Mouse (Mus musculus) fat pad, adult 2 months (tissue): ENCODE data around the gene St6galnac4.

ENCODE experiments used
- DNase-seq: peaks from one replicate; pipeline ENCODE4 v3.0.0-alpha.2; 2011; ENCODE audit warnings: low read depth, low spot score; ENCODE audit errors: extremely low read depth

Gene St6galnac4

GRCm38 (mm10) chr2:32586871-32587351 is at the start of gene St6galnac4:
TSS of gene St6galnac4 (plus strand) at chr2:32587095.
- no peak for DNase-seq

DNA sequence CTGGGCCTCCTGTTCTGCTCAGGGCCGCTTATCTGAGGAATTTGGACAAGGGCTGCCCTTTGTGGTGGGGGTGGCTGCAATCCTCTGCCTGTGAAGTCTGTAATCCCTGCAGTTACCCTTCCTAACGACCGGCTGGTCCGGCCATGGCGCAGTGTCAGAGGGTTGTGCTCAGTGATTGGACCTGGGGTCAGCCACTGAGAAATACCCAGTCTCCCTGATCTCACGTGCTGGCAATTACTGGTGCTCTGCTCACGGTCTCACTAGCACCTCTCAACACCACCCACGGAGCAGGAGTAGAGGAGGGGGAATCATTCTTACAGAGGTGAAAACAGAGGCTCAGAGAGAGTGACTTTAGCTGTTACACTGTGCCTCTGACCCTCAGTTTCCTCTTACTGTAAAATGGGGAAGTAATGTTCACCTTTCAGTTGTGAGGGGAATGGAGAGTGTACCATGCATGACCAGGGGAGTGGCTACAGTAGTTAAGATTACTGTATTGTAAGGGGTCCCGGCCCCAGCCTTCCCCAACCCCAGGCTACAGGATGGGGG is 49.5 kb upstream of the St6galnac4 start:
- no peak for DNase-seq

- DNase-seq = no peak
Measured at GRCm38 (mm10) chr2:32537941-32538340, 49.0 kb upstream of the St6galnac4 start.

- no peak for DNase-seq
Measured at GRCm38 (mm10) chr2:32538461-32538860, 48.4 kb upstream of the St6galnac4 start.

DNA sequence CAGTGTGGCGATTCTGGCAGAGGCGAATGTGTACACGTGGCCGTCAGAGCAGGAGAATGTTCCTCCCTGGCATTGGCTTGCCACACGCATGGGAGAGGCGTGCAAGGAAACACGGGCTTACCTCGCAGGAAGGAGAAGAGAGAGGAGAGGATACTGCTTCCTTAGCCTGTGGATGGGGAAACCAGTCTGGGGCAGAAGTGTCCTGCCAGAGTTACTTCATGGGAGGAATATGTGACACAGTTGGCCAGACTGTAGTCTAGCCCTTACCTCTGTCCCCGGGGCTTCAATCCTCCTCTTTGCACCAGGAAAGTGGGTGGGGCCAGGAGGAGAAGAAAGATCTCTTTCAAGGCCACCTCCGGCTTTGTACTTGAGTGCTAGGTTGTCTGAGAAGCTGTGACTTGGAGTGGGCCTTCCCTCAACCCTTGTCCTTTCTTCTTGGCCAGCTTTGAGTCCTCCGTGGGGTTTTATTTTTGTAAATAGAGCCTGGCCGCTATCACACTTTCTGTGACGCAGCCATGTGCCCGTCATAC is 47.4 kb upstream of the St6galnac4 start:
- DNase-seq = peak; percentile 67

DNA sequence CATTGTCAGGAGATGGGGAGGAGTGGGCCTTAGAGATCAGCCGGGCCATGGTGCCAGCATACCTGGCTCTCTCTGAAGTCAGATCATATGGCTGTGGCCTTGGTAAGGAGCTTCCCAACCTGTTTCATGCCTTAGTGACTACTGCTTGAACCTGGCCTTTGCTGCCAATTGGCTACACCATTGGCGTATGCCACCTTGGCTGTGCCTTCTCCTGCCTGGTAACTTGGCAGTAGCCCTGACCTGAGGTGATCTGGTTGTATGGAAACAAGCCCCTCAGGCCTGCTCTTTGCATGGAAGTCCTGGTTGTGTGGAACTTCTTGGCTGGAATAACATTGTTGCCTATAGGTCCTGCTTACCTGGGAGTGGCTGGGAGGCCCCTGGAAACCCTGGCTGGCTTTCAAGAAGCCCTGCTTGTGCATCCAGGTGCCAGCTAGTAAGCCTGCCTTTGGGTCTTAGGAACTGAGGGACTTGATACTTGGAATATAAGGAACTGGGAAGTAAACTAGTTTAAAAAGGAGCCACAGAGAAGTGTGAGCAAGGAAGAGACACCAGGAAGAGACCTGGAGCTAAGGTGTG is 45.5 kb upstream of the St6galnac4 start:
- DNase-seq = peak; percentile 86

DNA sequence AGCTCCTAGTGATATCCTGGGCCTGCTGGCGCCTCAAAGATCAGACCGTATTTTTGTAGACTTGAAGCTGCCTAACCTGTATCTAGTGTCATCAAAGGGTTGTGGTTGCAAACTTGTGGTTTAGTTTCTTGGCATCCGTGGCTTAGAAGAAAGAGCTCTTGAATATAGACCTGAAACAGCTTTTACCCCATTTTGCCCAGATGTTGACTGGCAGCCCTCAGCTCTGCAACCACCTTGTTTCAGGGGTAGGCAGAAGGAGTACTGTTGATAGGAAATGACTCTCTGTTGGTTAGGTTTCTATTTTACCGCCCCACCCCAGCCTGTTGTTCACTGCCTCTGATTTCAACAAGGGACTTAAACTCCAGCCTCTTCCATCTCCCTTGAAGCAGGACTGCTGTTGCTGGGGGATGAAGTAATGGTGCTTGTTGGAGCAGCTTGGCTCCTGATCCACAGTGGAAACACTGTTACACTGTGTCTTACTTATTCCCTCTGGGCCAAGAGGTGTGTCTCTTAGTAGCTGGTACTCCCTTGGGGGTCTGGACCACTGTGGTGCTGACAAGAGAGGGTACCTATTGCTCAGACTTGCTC is 44.8 kb upstream of the St6galnac4 start:
- DNase-seq = no peak

DNA sequence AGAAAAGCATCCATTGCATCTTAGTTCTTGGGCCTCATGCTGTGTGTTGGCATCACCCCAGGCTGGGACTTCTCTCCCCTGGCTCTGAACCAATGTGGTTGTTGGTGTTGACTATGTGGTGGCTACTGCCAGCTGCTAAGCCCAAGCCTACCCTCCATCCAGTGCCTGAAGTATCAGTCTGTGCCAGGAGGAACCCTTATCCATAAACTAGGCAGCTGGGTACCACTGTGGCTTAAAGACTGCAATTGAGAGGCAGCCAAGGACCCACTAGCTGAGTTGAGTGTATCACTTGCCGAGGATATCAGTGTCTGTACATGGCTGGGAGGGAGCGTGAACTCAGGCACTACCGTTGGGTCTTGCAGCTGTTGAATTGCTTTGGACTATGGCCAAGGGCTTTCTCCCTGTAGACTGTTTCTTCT is 43.9 kb upstream of the St6galnac4 start:
- no peak for DNase-seq

DNA sequence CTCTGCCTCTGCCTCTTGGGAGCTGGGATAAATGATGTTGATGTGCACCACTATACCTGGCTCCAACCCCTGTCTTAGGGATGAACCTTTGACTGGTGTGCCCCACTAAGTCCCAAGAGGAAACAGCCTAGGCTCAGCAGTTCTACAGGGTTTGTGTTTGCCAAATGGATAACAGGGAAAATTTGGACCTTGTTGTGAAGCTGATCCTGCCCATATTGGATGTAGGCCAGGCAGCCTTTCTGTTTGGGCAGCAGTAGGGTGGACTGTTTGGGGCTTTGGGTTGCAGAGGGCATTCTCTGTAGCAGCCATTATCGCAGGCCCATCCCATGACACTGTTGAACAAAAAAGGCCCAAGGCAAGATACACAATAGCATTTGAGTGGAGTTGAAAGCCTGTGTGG is 39.9 kb upstream of the St6galnac4 start:
- no peak for DNase-seq

DNA sequence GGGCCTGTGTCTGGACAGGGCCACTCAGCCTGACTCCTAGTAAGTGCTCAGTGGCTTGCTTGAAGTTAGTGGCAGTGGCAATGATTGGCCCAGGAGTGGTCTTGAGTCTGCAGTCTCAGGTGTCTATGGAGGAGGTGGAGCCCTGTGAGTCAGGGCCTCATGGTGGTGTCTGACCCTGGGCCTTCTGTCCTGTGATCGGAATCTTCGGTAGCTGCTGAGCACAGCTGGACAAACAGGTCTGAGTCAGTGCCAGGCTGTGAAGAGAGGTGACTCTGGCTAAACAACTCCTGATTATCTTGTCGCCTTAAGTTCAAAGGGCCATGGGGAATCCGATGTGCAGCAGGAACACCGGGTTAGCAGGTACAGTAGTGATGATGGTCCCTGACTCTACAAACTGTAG is 39.5 kb upstream of the St6galnac4 start:
- no peak for DNase-seq

- no peak for DNase-seq
Measured at GRCm38 (mm10) chr2:32547964-32548739, 38.7 kb upstream of the St6galnac4 start.

DNA sequence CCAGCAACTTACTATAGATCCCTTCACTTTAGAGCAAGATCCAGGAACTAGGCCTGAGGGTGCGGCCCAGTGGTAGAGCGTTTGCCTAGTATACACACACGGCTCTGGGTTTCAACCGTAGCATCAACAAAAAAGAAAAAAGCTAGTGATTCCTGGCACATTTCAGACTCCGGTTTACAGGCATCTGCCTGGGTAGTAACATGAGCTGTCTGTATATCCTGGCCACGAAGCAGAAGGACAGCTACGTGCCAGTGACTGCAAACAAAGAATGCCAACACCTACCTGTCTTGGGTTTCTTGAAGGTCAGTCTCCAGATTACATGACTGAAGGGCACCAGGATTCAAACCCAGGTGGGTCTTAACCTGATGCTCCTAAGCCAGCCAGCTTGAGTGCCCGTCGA is 37.7 kb upstream of the St6galnac4 start:
- no peak for DNase-seq

- DNase-seq = no peak
Measured at GRCm38 (mm10) chr2:32549764-32550163, 37.1 kb upstream of the St6galnac4 start.

DNA sequence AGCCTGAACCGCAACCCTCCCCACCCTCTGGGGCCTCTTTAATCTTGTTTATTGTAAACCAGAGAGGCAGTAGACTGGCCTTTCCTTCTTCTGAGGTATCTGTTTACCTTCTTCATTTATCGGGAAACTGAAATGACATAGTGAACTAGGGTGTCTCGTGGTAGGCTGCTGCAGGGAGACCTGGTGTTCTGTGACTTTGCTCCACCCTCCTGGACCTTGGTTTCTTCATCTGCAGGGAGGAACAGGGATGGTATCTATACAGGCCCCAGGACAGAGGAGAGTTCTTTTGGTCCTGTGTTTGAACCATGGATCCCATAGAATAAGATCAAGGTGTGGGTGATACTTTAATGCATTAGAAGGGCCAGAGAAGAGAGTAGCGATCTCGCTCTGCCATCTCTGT is 35.7 kb upstream of the St6galnac4 start:
- DNase-seq = no peak

- DNase-seq = no peak
Measured at GRCm38 (mm10) chr2:32553592-32554148, 33.2 kb upstream of the St6galnac4 start.

- peak; percentile 86 for DNase-seq
Measured at GRCm38 (mm10) chr2:32555484-32555883, 31.4 kb upstream of the St6galnac4 start.

DNA sequence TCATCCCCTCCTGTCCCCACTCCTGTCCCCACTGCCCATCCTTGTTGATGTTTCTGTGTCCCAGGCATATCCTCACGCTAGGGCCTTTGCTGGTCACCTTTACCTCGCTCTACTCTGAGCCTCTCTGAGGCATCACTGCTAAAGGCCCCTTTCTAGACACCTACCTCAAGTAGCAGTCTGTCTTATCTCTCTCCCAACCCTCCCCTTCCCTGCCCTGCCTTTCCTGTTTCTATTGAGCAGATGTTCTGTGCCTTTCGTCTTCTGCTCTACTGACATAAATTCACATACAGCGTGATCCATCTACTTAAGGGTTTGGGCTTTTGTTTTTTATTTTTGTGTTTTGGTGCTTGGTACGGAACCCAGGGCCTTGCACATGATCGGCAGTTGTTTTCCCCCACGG is 30.9 kb upstream of the St6galnac4 start:
- DNase-seq = no peak

DNA sequence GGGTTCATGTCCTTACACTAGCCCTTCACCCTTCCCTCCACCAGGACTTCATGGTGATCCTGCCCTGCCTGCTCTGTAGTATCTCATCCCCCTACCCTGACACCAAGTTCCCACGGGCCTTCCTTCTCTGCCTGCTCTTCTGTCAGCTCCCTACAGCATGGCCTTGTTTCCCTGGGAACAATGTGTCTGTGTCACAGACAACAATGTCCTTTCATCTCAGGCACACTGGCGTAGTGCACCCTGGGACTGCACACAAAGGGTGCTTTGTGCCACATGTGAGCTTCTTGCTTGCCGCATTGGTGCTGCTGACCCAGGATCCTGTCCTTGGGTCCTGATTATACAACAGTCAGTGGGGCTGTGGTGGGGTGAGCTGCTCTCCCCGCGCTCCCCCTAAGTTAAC is 27.3 kb upstream of the St6galnac4 start:
- DNase-seq = no peak

DNA sequence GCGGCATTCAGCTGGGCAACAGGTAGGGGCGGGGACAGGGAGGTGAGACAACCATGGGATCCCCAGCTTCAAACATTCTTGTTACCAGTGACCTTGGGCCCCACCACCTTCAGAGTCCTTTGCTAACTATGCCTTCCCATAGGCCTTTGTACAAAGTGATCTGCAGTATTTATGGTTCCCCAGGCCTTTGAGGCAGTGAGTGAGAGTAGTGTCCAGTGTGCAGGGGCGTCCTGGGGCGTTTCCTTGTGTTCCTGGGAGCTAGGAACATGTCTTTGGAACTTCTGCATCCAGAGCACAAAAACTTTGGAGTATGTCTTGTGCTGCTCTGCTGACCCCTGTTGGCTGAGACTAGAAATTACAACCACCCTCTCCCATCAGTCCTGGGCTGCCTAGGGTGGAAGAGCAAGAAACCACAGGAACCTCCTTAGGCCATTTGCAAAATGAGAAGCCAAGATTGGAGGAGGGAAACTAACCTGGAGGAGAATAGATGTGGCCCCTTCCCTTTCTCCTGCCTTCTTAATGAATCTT is 20.3 kb upstream of the St6galnac4 start:
- no peak for DNase-seq

DNA sequence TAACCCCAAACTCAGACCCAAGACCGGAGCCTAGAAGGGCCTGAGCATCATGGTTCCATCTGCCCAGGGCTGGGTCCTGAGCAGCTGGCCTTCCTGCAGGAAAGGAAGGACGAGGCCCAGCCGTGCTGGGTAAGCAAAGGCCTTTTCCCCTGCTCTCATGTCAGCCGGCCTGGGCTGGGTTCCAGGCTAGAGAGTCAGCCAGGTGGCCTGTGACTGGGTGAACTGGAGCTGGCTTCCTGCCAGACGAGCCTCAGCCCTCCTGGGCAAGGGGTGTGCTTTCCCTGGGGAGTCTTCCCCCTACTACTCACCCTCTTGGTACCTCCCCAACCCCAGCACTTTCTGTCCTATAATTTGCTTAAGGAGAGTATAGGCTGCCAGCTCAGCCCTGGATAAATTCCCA is 18.7 kb upstream of the St6galnac4 start:
- no peak for DNase-seq

- DNase-seq = no peak
Measured at GRCm38 (mm10) chr2:32568941-32569340, 18.0 kb upstream of the St6galnac4 start.
